Mouse (Mus musculus) heart, embryonic 16.5 days (tissue): ENCODE measurements around the gene Trappc2l. TPM values are rescaled to one million over a fixed set of nuclear protein-coding genes. Genes with fewer than 3 reads are reported as not detected.

Experiments used
- ATAC-seq: fragments of 200-750 bp; cut with Nextera tagmentation; replicated peaks from 2 replicates; pipeline ENCODE4 v1.8.0; 2017; ENCODE audit warnings: moderate number of reproducible peaks; ENCODE audit not compliant: insufficient read depth, low FRiP score; ENCODE audit errors: extremely low read depth
- H3K27ac ChIP-seq: fragments of 300-500 bp; sonication (generic); 2 replicates; pipeline ENCODE4 v1.5.1; 2014; ENCODE audit warnings: mild to moderate bottlenecking, low read length, control low read depth, moderate library complexity
- H3K27me3 ChIP-seq: fragments of 300-500 bp; sonication (generic); 2 replicates; pipeline ENCODE4 v1.6.1; 2014; ENCODE audit warnings: low read length, mixed read lengths; ENCODE audit not compliant: control insufficient read depth, insufficient read depth
- H3K36me3 ChIP-seq: fragments of 300-500 bp; sonication (generic); 2 replicates; pipeline ENCODE4 v1.6.1; 2014; ENCODE audit not compliant: control insufficient read depth, insufficient read depth
- H3K4me1 ChIP-seq: fragments of 300-500 bp; sonication (generic); 2 replicates; pipeline ENCODE4 v1.6.1; 2014; ENCODE audit warnings: low read length, mixed read lengths; ENCODE audit not compliant: control insufficient read depth, insufficient read depth
- H3K4me2 ChIP-seq: fragments of 300-500 bp; sonication (generic); 2 replicates; pipeline ENCODE4 v1.6.1; 2014; ENCODE audit warnings: low read depth, mild to moderate bottlenecking, control low read depth, low read length
- H3K4me3 ChIP-seq: fragments of 300-500 bp; sonication (generic); 2 replicates; pipeline ENCODE4 v1.5.1; 2014; ENCODE audit warnings: mild to moderate bottlenecking, control low read depth, low read length
- H3K9ac ChIP-seq: fragments of 300-500 bp; sonication (generic); 2 replicates; pipeline ENCODE4 v1.6.1; 2014; ENCODE audit warnings: low read length, control low read depth
- H3K9me3 ChIP-seq: fragments of 300-500 bp; sonication (generic); replicated peaks from 2 replicates; pipeline ENCODE4 v1.6.1; 2016; ENCODE audit warnings: low read length; ENCODE audit not compliant: control insufficient read depth
- WGBS: fragments of 180-500 bp; shearing (Covaris S2); extraction: QIAGEN DNeasy Blood & Tissue Kit; methylation state at CpG from one replicate; pipeline ENCODE4 v1.1.7; 2014; 5-methylcytosine and 5-hydroxymethylcytosine counted together
- polyA plus RNA-seq: library from polyadenylated mRNA; unstranded; fragments of >200 nt; fragmentation: Nextera tagmentation; extraction: Ambion mirVana; gene quantifications from 2 replicates; pipeline ENCODE4 v1.2.1, GENCODE M21; 2015

Trappc2l gene
- polyA plus RNA-seq, 1 experiment from 2014 or later: 60.1 TPM

GRCm38 (mm10) chr8:122593783-122594507 lies 17.5 kb upstream of the Trappc2l start:
- Histone ChIP-seq H3K36me3 (no peaks in the 10 kb centered on the region), H3K4me2 (no peak overlapping the region), H3K4me1 (no peaks in the 10 kb centered on the region), H3K27ac (no peak overlapping the region), H3K9me3 (no peaks in the 10 kb centered on the region), H3K9ac (no peak overlapping the region), H3K4me3 (no peak overlapping the region), H3K27me3 (no peaks in the 10 kb centered on the region)
- WGBS: 74% methylated on average over 19 of the region's 19 CpGs
- no peak for ATAC-seq

- H3K36me3 ChIP-seq: no peaks in the 10 kb centered on the region
- no peaks in the 10 kb centered on the region for H3K9me3 ChIP-seq
- H3K4me3 ChIP-seq: no peak overlapping the region
- no peak overlapping the region for H3K4me2 ChIP-seq
- no peak overlapping the region for H3K27ac ChIP-seq
- no peaks in the 10 kb centered on the region for H3K4me1 ChIP-seq
- H3K27me3 ChIP-seq: no peaks in the 10 kb centered on the region
- WGBS: 46% methylated on average over 4 of the region's 4 CpGs
- no peak overlapping the region for H3K9ac ChIP-seq
- peak; percentile 23; the same call in 1 of the 2 replicates for ATAC-seq
These were observed 15.4 kb upstream of the Trappc2l start for GRCm38 (mm10) chr8:122596031-122596430.

GRCm38 (mm10) chr8:122600666-122601065 lies 10.8 kb upstream of the Trappc2l start:
- Histone ChIP-seq H3K27me3 (no peaks in the 10 kb centered on the region), H3K4me3 (no peak overlapping the region), H3K27ac (no peak overlapping the region), H3K4me1 (peaks cover 9% of the 10 kb centered on the region), H3K36me3 (no peaks in the 10 kb centered on the region), H3K9ac (no peak overlapping the region), H3K4me2 (no peak overlapping the region), H3K9me3 (no peaks in the 10 kb centered on the region)
- 89% methylated on average over 9 of the region's 9 CpGs for WGBS
- no peak for ATAC-seq

- H3K27ac ChIP-seq: peak overlapping the region; percentile 67
- no peak overlapping the region for H3K9ac ChIP-seq
- WGBS: 42% methylated on average over 1 of the region's 1 CpGs
- H3K4me3 ChIP-seq: no peak overlapping the region
- H3K9me3 ChIP-seq: no peaks in the 10 kb centered on the region
- H3K27me3 ChIP-seq: no peaks in the 10 kb centered on the region
- no peak; the same call in 1 of the 2 replicates for ATAC-seq
- H3K4me1 ChIP-seq: peaks cover 9% of the 10 kb centered on the region
- no peak overlapping the region for H3K4me2 ChIP-seq
- H3K36me3 ChIP-seq: no peaks in the 10 kb centered on the region
These were observed 6.8 kb upstream of the Trappc2l start for GRCm38 (mm10) chr8:122604640-122605039.

GRCm38 (mm10) chr8:122605367-122605766 lies 6.1 kb upstream of the Trappc2l start:
- H3K4me3 ChIP-seq: no peak overlapping the region
- peak overlapping the region; percentile 67 for H3K27ac ChIP-seq
- no peak overlapping the region for H3K9ac ChIP-seq
- no peaks in the 10 kb centered on the region for H3K27me3 ChIP-seq
- peak overlapping the region; percentile 26; the same call in 1 of the 2 replicates for H3K4me2 ChIP-seq
- H3K36me3 ChIP-seq: no peaks in the 10 kb centered on the region
- no peak for ATAC-seq
- 50% methylated on average over 4 of the region's 4 CpGs for WGBS
- peaks cover 11% of the 10 kb centered on the region for H3K4me1 ChIP-seq
- H3K9me3 ChIP-seq: no peaks in the 10 kb centered on the region

- no peak overlapping the region for H3K9ac ChIP-seq
- ATAC-seq: no peak
- 83% methylated on average over 11 of the region's 12 CpGs for WGBS
These were observed 4.6 kb upstream of the Trappc2l start for GRCm38 (mm10) chr8:122606810-122607209.

GRCm38 (mm10) chr8:122610209-122610608 lies 1.2 kb upstream of the Trappc2l start:
- H3K9me3 ChIP-seq: no peaks in the 10 kb centered on the region
- H3K9ac ChIP-seq: peak overlapping the region; percentile 46
- no peaks in the 10 kb centered on the region for H3K27me3 ChIP-seq
- H3K27ac ChIP-seq: peak overlapping the region; percentile 20; the same call in 1 of the 2 replicates
- WGBS: 59% methylated on average over 4 of the region's 4 CpGs
- no peak for ATAC-seq
- H3K36me3 ChIP-seq: peaks cover 4% of the 10 kb centered on the region; the same call in 1 of the 2 replicates
- H3K4me2 ChIP-seq: peak overlapping the region; percentile 92
- peaks cover 21% of the 10 kb centered on the region for H3K4me1 ChIP-seq
- peak overlapping the region; percentile 81 for H3K4me3 ChIP-seq

More at GRCm38 (mm10) chr8:122606810-122607209, 4.6 kb upstream of the Trappc2l start:
- Histone ChIP-seq H3K36me3 (no peaks in the 10 kb centered on the region), H3K4me2 (no peak overlapping the region), H3K27ac (no peak overlapping the region), H3K27me3 (no peaks in the 10 kb centered on the region), H3K4me1 (peaks cover 16% of the 10 kb centered on the region), H3K9me3 (no peaks in the 10 kb centered on the region), H3K4me3 (no peak overlapping the region)

GRCm38 (mm10) chr8:122610612-122611277 lies 695 bp upstream of the Trappc2l start:
- Histone ChIP-seq H3K36me3 (peaks cover 4% of the 10 kb centered on the region; the same call in 1 of the 2 replicates), H3K4me2 (peak overlapping the region; percentile 92), H3K9ac (peak overlapping the region; percentile 86), H3K27ac (peak overlapping the region; percentile 78), H3K4me1 (peaks cover 17% of the 10 kb centered on the region), H3K27me3 (no peaks in the 10 kb centered on the region), H3K9me3 (no peaks in the 10 kb centered on the region), H3K4me3 (peak overlapping the region; percentile 81)
- WGBS: 3% methylated on average over 20 of the region's 20 CpGs
- peak; percentile 19 for ATAC-seq
